Mouse (Mus musculus) neural tube, embryonic 15.5 days (tissue): ENCODE measurements at regions not wholly inside any gene's neighbourhood (a gene's known extent, or its start where the extent isn't known, plus 50 kb on each side); places are given as distances from the start of the nearest gene placed in this dataset.
"Not testable (repeated sequence)": the region's sequence is repeated elsewhere in the genome, so short reads cannot be mapped to it uniquely, and the experiment has no call there.

Experiments used
- ATAC-seq: fragments of 200-750 bp; cut with Nextera tagmentation; 2 replicates; pipeline ENCODE4 v1.8.0; 2017; ENCODE audit warnings: mild to moderate bottlenecking, moderate TSS enrichment, moderate library complexity; ENCODE audit not compliant: low FRiP score
- H3K27ac ChIP-seq: fragments of 300-500 bp; sonication (generic); replicated peaks from 2 replicates; pipeline ENCODE4 v1.5.1; 2015; ENCODE audit warnings: mild to moderate bottlenecking, inconsistent platforms
- H3K27me3 ChIP-seq: fragments of 300-500 bp; sonication (generic); replicated peaks from 2 replicates; pipeline ENCODE4 v1.6.1; 2015; ENCODE audit warnings: inconsistent platforms
- H3K36me3 ChIP-seq: fragments of 300-500 bp; sonication (generic); 2 replicates; pipeline ENCODE4 v1.6.1; 2015; ENCODE audit warnings: inconsistent platforms
- H3K4me1 ChIP-seq: fragments of 300-500 bp; sonication (generic); 2 replicates; pipeline ENCODE4 v1.6.1; 2015; ENCODE audit warnings: inconsistent platforms
- H3K4me2 ChIP-seq: fragments of 300-500 bp; sonication (generic); 2 replicates; pipeline ENCODE4 v1.6.1; 2015; ENCODE audit warnings: inconsistent platforms, mild to moderate bottlenecking, moderate library complexity
- H3K4me3 ChIP-seq: fragments of 300-500 bp; sonication (generic); replicated peaks from 2 replicates; pipeline ENCODE4 v1.5.1; 2015; ENCODE audit warnings: mild to moderate bottlenecking, inconsistent platforms
- H3K9ac ChIP-seq: fragments of 300-500 bp; sonication (generic); replicated peaks from 2 replicates; pipeline ENCODE4 v1.6.1; 2015; ENCODE audit warnings: mild to moderate bottlenecking, inconsistent platforms
- H3K9me3 ChIP-seq: fragments of 300-500 bp; sonication (generic); replicated peaks from 2 replicates; pipeline ENCODE4 v1.6.1; 2016; ENCODE audit warnings: inconsistent platforms
- WGBS: fragments of 180-500 bp; shearing (Covaris S2); methylation state at CpG from one replicate; pipeline ENCODE4 v1.1.7; 2015; ENCODE audit warnings: mixed read lengths; 5-methylcytosine and 5-hydroxymethylcytosine counted together

GRCm38 (mm10) chr1:4617479-4617878 is 190.2 kb upstream of the Gm37988 start:
- no peak overlapping the region for H3K4me2 ChIP-seq
- WGBS, result 89% methylated on average over 10 of the region's 10 CpGs
- H3K36me3 ChIP-seq, result no peaks in the 10 kb centered on the region
- no peak overlapping the region for H3K9ac ChIP-seq
- no peaks in the 10 kb centered on the region for H3K9me3 ChIP-seq
- H3K4me3 ChIP-seq, result no peak overlapping the region
- ATAC-seq, result no peak
- H3K27me3 ChIP-seq, result no peaks in the 10 kb centered on the region
- H3K27ac ChIP-seq, result no peak overlapping the region
- no peaks in the 10 kb centered on the region for H3K4me1 ChIP-seq

- no peak for ATAC-seq
- WGBS, result 82% methylated on average over 5 of the region's 5 CpGs
- H3K4me3 ChIP-seq, result no peak overlapping the region
- H3K4me2 ChIP-seq, result no peak overlapping the region
- no peaks in the 10 kb centered on the region for H3K36me3 ChIP-seq
- no peaks in the 10 kb centered on the region for H3K27me3 ChIP-seq
- H3K4me1 ChIP-seq, result no peaks in the 10 kb centered on the region
- H3K27ac ChIP-seq, result no peak overlapping the region
- no peak overlapping the region for H3K9ac ChIP-seq
- H3K9me3 ChIP-seq, result no peaks in the 10 kb centered on the region
Measured at GRCm38 (mm10) chr1:4622408-4622807, 185.3 kb upstream of the Gm37988 start.

GRCm38 (mm10) chr1:4623268-4623667 is 184.4 kb upstream of the Gm37988 start:
- H3K9me3 ChIP-seq, result no peaks in the 10 kb centered on the region
- no peak overlapping the region for H3K4me3 ChIP-seq
- no peak for ATAC-seq
- no peak overlapping the region for H3K9ac ChIP-seq
- 69% methylated on average over 2 of the region's 2 CpGs for WGBS
- H3K4me1 ChIP-seq, result no peaks in the 10 kb centered on the region
- H3K4me2 ChIP-seq, result no peak overlapping the region
- H3K36me3 ChIP-seq, result no peaks in the 10 kb centered on the region
- no peak overlapping the region for H3K27ac ChIP-seq
- no peaks in the 10 kb centered on the region for H3K27me3 ChIP-seq

GRCm38 (mm10) chr1:4653937-4654336 is 153.8 kb upstream of the Gm37988 start:
- no peaks in the 10 kb centered on the region for H3K9me3 ChIP-seq
- H3K4me3 ChIP-seq, result no peak overlapping the region
- no peaks in the 10 kb centered on the region for H3K4me1 ChIP-seq
- no peak overlapping the region for H3K4me2 ChIP-seq
- no peak for ATAC-seq
- no peak overlapping the region for H3K27ac ChIP-seq
- 55% methylated on average over 7 of the region's 7 CpGs for WGBS
- no peaks in the 10 kb centered on the region for H3K36me3 ChIP-seq
- no peak overlapping the region for H3K9ac ChIP-seq
- no peaks in the 10 kb centered on the region for H3K27me3 ChIP-seq

GRCm38 (mm10) chr1:4655252-4655651 is 152.4 kb upstream of the Gm37988 start:
- H3K27me3 ChIP-seq, result no peaks in the 10 kb centered on the region
- no peak overlapping the region for H3K9ac ChIP-seq
- no peaks in the 10 kb centered on the region for H3K4me1 ChIP-seq
- H3K36me3 ChIP-seq, result no peaks in the 10 kb centered on the region
- no peak overlapping the region for H3K27ac ChIP-seq
- no peak for ATAC-seq
- no peaks in the 10 kb centered on the region for H3K9me3 ChIP-seq
- H3K4me2 ChIP-seq, result no peak overlapping the region
- H3K4me3 ChIP-seq, result no peak overlapping the region

GRCm38 (mm10) chr1:4656883-4657282 is 150.8 kb upstream of the Gm37988 start:
- Histone ChIP-seq H3K36me3 (no peaks in the 10 kb centered on the region), H3K4me1 (no peaks in the 10 kb centered on the region), H3K9ac (no peak overlapping the region), H3K27me3 (no peaks in the 10 kb centered on the region), H3K9me3 (no peaks in the 10 kb centered on the region), H3K27ac (no peak overlapping the region), H3K4me3 (no peak overlapping the region), H3K4me2 (no peak overlapping the region)
- WGBS, result 40% methylated on average over 5 of the region's 5 CpGs
- no peak for ATAC-seq

GRCm38 (mm10) chr1:4660081-4660480 is 147.6 kb upstream of the Gm37988 start:
- H3K4me2 ChIP-seq, ATAC-seq, H3K27ac ChIP-seq, H3K36me3 ChIP-seq, H3K4me1 ChIP-seq, H3K27me3 ChIP-seq, H3K9me3 ChIP-seq, H3K9ac ChIP-seq, H3K4me3 ChIP-seq: not testable (repeated sequence)
- WGBS, result 84% methylated on average over 7 of the region's 7 CpGs

GRCm38 (mm10) chr1:4660616-4661015 is 147.1 kb upstream of the Gm37988 start:
- H3K4me3 ChIP-seq, H3K9me3 ChIP-seq, H3K27me3 ChIP-seq, H3K27ac ChIP-seq, H3K4me1 ChIP-seq, H3K4me2 ChIP-seq, H3K36me3 ChIP-seq, H3K9ac ChIP-seq, ATAC-seq: not testable (repeated sequence)
- 94% methylated on average over 5 of the region's 5 CpGs for WGBS

- ATAC-seq, result no peak
- H3K4me3 ChIP-seq, result no peak overlapping the region
- no peak overlapping the region for H3K4me2 ChIP-seq
- no peaks in the 10 kb centered on the region for H3K4me1 ChIP-seq
- H3K27ac ChIP-seq, result no peak overlapping the region
- H3K9me3 ChIP-seq, result no peaks in the 10 kb centered on the region
- no peaks in the 10 kb centered on the region for H3K27me3 ChIP-seq
- H3K9ac ChIP-seq, result no peak overlapping the region
- 97% methylated on average over 1 of the region's 1 CpGs for WGBS
- no peaks in the 10 kb centered on the region for H3K36me3 ChIP-seq
Measured at GRCm38 (mm10) chr1:4661761-4662160, 145.9 kb upstream of the Gm37988 start.

GRCm38 (mm10) chr1:4669732-4670131 is 138.0 kb upstream of the Gm37988 start:
- ATAC-seq, result no peak
- H3K4me3 ChIP-seq, result no peak overlapping the region
- H3K36me3 ChIP-seq, result no peaks in the 10 kb centered on the region
- H3K27me3 ChIP-seq, result no peaks in the 10 kb centered on the region
- no peak overlapping the region for H3K4me2 ChIP-seq
- H3K27ac ChIP-seq, result no peak overlapping the region
- no peaks in the 10 kb centered on the region for H3K4me1 ChIP-seq
- WGBS, result 83% methylated on average over 1 of the region's 1 CpGs
- H3K9ac ChIP-seq, result no peak overlapping the region
- no peaks in the 10 kb centered on the region for H3K9me3 ChIP-seq

GRCm38 (mm10) chr1:4671237-4672019 is 136.3 kb upstream of the Gm37988 start:
- WGBS, result 39% methylated on average over 1 of the region's 1 CpGs
- Histone ChIP-seq H3K9ac (no peak overlapping the region), H3K4me1 (no peaks in the 10 kb centered on the region), H3K9me3 (no peaks in the 10 kb centered on the region), H3K36me3 (no peaks in the 10 kb centered on the region), H3K4me2 (no peak overlapping the region), H3K27ac (no peak overlapping the region), H3K4me3 (no peak overlapping the region), H3K27me3 (no peaks in the 10 kb centered on the region)
- ATAC-seq, result no peak

GRCm38 (mm10) chr1:4672344-4672743 is 135.3 kb upstream of the Gm37988 start:
- H3K4me2 ChIP-seq, result no peak overlapping the region
- no peak overlapping the region for H3K4me3 ChIP-seq
- H3K27ac ChIP-seq, result no peak overlapping the region
- no peaks in the 10 kb centered on the region for H3K4me1 ChIP-seq
- H3K27me3 ChIP-seq, result no peaks in the 10 kb centered on the region
- 42% methylated on average over 4 of the region's 4 CpGs for WGBS
- no peak overlapping the region for H3K9ac ChIP-seq
- no peaks in the 10 kb centered on the region for H3K9me3 ChIP-seq
- H3K36me3 ChIP-seq, result no peaks in the 10 kb centered on the region
- no peak for ATAC-seq
